Mouse (Mus musculus): Measurements from ENCODE around the gene Ssbp2.

The Ssbp2 gene

DNA sequence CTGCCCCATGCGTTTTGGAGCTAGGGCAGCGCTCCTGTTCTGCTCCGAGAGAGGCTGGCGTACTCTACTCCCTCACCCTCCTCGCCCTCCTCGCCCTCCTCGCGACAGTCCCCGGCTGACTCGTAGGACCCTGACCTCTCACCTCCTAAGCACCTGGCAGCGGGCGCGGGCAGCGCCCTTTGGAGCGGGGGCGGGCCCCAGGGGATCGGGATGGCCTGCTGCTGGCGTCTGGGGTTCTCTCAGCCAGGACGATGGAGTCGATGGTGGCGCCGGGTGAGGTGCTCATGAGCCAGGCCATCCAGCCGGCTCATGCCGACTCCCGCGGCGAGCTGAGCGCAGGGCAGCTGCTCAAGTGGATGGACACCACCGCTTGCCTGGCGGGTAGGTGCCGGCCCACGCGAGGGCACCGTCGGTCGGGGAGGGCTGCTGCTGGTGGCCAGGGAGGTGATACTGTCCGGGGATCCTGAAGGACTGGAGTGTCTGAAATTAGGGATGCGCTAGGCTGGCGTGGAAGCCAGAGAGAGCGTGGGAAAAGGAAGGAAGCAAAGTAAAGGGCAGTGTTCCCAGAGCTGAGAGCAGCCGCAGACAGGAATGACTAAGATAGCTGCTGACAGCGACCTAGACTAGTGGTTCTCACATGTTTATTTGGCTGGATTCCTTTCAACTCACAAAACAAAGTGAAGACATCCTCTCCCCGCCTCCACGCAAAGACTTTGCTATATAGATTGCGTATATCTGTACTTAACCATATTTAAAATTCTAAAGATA, 281.4 kb downstream of the Ssbp2 start, which contains the start of gene Acot12:
Gene Acot12 (plus strand): TSS at position 233 of the 768 bp plus-strand sequence.
- peak; percentile 53 to 61 for DNase-seq

DNA sequence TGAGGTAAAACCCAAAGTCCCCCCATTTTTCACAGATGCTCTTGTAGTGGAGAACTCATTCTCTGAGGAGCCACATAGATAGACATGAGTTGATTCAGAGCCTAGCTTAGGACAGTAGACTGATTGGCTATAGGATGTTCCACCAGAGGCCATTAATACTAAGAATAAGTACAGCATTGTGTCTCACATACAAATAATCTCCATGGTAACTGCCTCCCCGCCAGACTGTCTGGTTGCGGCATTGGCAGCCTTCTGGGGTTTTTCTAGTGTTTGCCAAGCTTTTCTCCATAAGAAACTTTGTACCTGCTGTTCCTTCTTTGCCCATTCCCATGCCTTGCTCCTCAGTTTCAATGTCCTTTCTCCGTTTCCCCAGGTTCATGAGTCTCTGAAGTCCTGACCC, 283.1 kb downstream of the Ssbp2 start:
- no peak for DNase-seq

DNA sequence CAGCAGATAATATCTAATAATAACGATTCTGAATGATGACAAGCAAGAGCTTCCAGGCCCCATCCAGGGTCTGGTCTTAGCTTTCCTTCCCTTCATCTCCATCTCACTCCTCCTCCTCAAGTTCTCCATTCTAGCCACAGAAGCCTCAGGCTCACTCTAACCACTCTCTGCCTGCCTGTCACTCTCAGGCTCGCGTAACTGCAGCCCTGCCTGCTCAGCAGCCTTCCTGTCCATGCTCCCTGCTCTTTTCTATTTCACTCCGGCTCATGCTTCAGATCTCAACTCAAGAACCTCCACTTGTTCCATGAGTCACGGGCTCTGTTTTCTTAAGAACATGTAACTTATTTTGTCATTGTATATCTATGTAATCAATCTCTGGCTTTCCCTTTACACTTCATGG, 286.4 kb downstream of the Ssbp2 start:
- no peak for DNase-seq

DNA sequence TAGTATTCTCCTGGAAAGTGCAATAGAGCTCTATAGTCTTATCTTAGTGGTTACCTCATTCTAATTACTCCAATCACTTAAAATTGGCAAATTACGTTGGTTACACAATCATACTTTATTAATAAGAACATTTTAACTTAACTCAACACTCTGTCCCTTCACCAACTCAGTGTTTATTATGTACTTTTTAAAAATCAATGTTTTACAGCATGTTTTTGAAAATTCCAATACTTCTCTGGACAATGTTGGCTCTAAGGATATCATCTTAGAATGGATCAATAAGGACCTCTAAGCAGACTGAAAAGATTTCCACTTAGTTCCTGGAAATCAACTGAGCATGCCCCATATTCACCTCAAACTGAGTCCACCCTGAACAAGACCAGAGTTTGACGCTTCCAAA, 288.3 kb downstream of the Ssbp2 start:
- no peak for DNase-seq

DNA sequence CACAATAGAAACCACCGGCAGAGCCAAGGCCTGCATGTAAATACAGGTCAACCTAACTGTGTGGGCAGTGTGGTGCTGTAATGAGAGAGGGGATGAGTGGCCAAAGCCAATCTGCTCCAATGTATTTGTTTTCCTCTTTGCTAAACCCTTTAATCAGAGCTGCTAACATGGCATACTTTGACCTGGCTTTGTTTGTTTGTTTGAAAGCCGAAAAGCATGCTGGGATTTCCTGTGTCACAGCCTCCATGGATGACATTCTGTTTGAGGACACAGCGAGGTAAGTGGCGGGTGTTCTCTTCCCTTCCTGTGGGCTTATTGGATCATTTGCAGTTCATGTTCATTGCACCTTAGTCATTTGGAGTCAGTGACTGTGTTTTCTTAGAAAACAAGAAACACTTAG, 289.9 kb downstream of the Ssbp2 start:
- DNase-seq, result no peak
